Mouse (Mus musculus) liver, embryonic 16.5 days (tissue): ENCODE results near the gene Sapcd1. TPM values are rescaled to one million over a fixed set of nuclear protein-coding genes. Genes with fewer than 3 reads are reported as not detected.

Source experiments
- ATAC-seq: fragments of 200-750 bp; cut with Nextera tagmentation; 2 replicates; pipeline ENCODE4 v1.8.0; 2017; ENCODE audit warnings: low read depth, mild to moderate bottlenecking, moderate number of reproducible peaks, moderate library complexity
- H3K27ac ChIP-seq: fragments of 300-500 bp; sonication (generic); 2 replicates; pipeline ENCODE4 v1.5.1; 2014; ENCODE audit warnings: mild to moderate bottlenecking, low read length
- H3K27me3 ChIP-seq: fragments of 300-500 bp; sonication (generic); 2 replicates; pipeline ENCODE4 v1.6.1; 2014; ENCODE audit warnings: low read depth, low read length, mixed read lengths; ENCODE audit not compliant: control insufficient read depth, insufficient read depth
- H3K36me3 ChIP-seq: fragments of 300-500 bp; sonication (generic); 2 replicates; pipeline ENCODE4 v1.6.1; 2014; ENCODE audit warnings: mild to moderate bottlenecking; ENCODE audit not compliant: control insufficient read depth, insufficient read depth
- H3K4me1 ChIP-seq: fragments of 300-500 bp; sonication (generic); 2 replicates; pipeline ENCODE4 v1.6.1; 2014; ENCODE audit warnings: low read depth, low read length, mixed read lengths; ENCODE audit not compliant: control insufficient read depth
- H3K4me2 ChIP-seq: fragments of 300-500 bp; sonication (generic); 2 replicates; pipeline ENCODE4 v1.6.1; 2014; ENCODE audit warnings: low read depth, low read length, mixed read lengths
- H3K4me3 ChIP-seq: fragments of 300-500 bp; sonication (generic); 2 replicates; pipeline ENCODE4 v1.5.1; 2014; ENCODE audit warnings: low read depth, mild to moderate bottlenecking, low read length
- H3K9ac ChIP-seq: fragments of 300-500 bp; sonication (generic); 2 replicates; pipeline ENCODE4 v1.6.1; 2014; ENCODE audit warnings: low read depth, low read length
- H3K9me3 ChIP-seq: fragments of 300-500 bp; sonication (generic); replicated peaks from 2 replicates; pipeline ENCODE4 v1.6.1; 2016; ENCODE audit warnings: low read length; ENCODE audit not compliant: control insufficient read depth
- WGBS: fragments of 180-500 bp; shearing (Covaris S2); extraction: QIAGEN DNeasy Blood & Tissue Kit; methylation state at CpG from one replicate; pipeline ENCODE4 v1.1.7; 2014; ENCODE audit not compliant: insufficient replicate concordance; 5-methylcytosine and 5-hydroxymethylcytosine counted together
- polyA plus RNA-seq: library from polyadenylated mRNA; unstranded; fragments of >200 nt; fragmentation: Nextera tagmentation; extraction: Ambion mirVana; gene quantifications from 2 replicates; pipeline ENCODE4 v1.2.1, GENCODE M21; 2015

Sapcd1 gene
- polyA plus RNA-seq, 1 experiment from 2014 or later: 2.6 TPM

DNA sequence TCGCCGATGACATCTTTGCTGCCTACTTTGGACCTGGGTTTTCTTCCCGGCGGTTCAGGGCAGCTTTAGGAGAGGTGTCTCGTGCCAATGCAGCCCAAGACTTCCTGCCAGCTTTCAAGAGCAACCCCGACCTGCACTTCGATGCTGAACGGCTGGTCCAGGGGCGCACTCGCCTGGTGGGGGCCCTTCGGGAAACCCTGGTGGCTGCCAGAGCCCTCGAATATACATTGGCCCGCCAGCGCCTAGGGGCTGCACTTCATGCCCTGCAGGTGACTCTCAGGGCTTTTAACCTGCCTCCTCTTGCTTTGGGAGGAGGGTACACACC is 10.1 kb downstream of the Sapcd1 start:
- 69% methylated on average over 14 of the region's 14 CpGs for WGBS
- no peak overlapping the region for H3K4me3 ChIP-seq
- peaks cover 36% of the 10 kb centered on the region for H3K36me3 ChIP-seq
- no peak overlapping the region for H3K4me2 ChIP-seq
- H3K9ac ChIP-seq: no peak overlapping the region
- H3K9me3 ChIP-seq: no peaks in the 10 kb centered on the region
- ATAC-seq: no peak
- no peaks in the 10 kb centered on the region for H3K27me3 ChIP-seq
- peaks cover 21% of the 10 kb centered on the region for H3K4me1 ChIP-seq
- H3K27ac ChIP-seq: no peak overlapping the region

DNA sequence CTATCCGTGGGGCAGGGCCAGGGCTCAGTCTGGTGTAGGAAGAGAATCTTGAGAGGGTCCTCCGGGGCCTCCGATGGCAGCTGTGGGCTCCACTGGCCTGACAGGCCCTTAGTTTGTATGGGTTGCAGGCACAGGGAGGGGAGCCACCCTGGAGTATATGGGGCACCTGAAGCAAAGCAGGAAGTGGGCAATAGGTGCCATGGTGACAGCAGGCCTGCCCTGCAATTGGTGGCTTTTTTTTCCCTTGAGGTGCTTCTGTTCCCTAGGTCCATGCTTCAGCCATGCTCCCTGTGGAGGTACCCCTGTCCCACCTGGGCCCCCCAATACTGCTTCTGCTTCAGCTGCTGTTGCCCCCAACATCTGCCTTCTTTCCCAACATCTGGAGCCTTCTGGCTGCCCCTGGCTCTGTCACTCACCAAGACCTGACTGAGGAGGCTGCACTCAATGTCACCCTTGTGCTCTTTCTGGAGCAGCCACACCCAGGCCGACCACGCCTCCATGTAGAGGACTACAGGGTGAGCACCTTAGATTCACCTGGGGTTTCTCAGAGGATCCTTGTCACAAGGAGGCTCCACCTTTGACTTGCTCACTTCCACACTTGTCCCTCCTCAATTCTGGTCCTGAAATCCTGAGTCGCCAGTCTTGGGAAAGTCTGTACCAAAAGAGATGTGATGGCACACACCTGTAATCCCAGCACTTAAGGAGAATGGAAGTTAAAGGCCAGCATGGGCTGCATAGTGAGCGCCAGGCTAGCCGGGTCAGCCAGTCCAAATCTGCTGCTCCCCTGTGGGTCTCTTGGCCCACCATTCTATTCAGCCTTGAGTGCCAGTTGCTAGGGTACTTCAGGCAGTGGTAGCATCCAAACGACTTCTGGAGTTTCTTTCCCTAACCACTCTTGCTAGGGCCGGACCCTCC is 10.8 kb downstream of the Sapcd1 start:
- ATAC-seq: no peak
- H3K9me3 ChIP-seq: no peaks in the 10 kb centered on the region
- no peak overlapping the region for H3K27ac ChIP-seq

DNA sequence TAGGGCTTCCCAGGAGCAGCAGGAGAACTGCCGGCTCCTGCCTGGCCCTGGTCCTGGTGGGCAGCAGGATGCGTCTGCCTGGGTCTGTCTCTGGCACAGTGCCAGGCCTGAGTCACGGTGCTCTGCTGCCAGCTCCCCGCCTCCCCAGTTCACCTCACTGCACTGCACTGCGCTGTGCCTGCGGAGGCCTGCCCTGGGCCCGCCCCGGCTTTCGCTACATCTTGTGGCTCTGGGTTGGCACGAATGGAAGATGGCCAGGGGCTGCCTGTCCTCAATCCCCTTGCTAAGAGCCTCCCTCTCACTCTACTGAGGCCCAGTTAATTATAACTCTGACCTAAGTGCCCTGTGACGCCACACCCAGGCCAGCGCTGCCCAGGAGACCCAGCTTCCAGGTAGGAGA is 11.4 kb downstream of the Sapcd1 start, which contains the start of gene Vwa7:
Gene Vwa7 (plus strand): TSS at position 204 of the 400 bp plus-strand sequence.
- ATAC-seq: no peak
- H3K36me3 ChIP-seq: peaks cover 48% of the 10 kb centered on the region
- H3K9ac ChIP-seq: no peak within 1 kb of the TSS
- 82% methylated on average over 12 of the region's 12 CpGs for WGBS
- no peak within 1 kb of the TSS for H3K4me3 ChIP-seq
- H3K4me2 ChIP-seq: no peak within 1 kb of the TSS
- peaks cover 10% of the 10 kb centered on the region for H3K4me1 ChIP-seq
- H3K27ac ChIP-seq: no peak within 1 kb of the TSS
- no peaks in the 10 kb centered on the region for H3K27me3 ChIP-seq
- no peaks in the 10 kb centered on the region for H3K9me3 ChIP-seq

More for the DNA sequence above, 10.8 kb downstream of the Sapcd1 start:
- Histone ChIP-seq H3K9ac (no peak overlapping the region), H3K4me1 (peaks cover 17% of the 10 kb centered on the region), H3K4me2 (no peak overlapping the region), H3K27me3 (no peaks in the 10 kb centered on the region), H3K36me3 (peaks cover 42% of the 10 kb centered on the region), H3K4me3 (no peak overlapping the region)
- WGBS: 73% methylated on average over 10 of the region's 10 CpGs

DNA sequence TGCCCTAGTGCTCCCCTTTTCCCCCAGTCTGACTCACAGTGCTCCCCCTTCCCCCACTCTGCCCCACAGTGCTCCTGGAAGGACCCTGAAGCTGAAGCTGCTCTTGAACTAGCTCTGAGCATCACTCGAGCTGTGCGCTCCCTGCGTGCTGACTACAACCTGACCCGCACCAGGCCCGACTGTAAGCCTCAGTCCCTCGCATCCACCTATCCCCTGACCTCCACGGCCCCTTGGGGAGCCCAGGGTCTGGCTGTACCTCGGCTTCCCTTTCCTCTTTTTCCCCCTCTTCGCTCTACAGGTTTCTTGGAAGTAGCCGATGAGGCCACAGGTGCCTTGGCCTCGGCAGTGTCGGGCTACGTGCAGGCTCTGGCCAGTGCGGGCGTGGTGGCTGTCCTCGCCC is 12.5 kb downstream of the Sapcd1 start:
- Histone ChIP-seq H3K36me3 (peaks cover 59% of the 10 kb centered on the region), H3K4me3 (no peak overlapping the region), H3K4me1 (peaks cover 4% of the 10 kb centered on the region), H3K27me3 (no peaks in the 10 kb centered on the region), H3K27ac (no peak overlapping the region), H3K9ac (no peak overlapping the region), H3K4me2 (no peak overlapping the region), H3K9me3 (no peaks in the 10 kb centered on the region)
- ATAC-seq: no peak
- 88% methylated on average over 16 of the region's 16 CpGs for WGBS

DNA sequence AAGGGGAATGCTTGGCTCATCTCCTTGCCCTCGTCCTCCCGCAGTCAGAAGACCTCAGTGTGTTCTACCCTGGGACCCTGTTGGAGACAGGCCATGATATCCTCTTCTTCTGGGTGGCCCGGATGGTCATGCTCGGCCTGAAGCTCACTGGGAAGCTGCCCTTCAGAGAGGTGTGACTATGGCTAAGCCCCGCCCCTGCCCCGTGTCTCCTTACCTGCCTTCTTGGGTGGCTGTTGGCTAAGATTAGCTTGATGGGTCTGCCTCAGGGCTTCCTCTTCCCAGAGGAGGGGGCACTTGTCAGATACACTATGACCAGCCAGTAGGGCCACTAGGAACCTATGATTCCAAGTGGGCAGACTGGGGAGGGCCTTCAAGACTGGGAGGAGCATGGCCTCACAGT is 14.6 kb downstream of the Sapcd1 start:
- Histone ChIP-seq H3K27me3 (no peaks in the 10 kb centered on the region), H3K9me3 (no peaks in the 10 kb centered on the region), H3K36me3 (peaks cover 68% of the 10 kb centered on the region), H3K4me2 (no peak overlapping the region), H3K4me1 (peaks cover 4% of the 10 kb centered on the region), H3K27ac (no peak overlapping the region), H3K9ac (no peak overlapping the region), H3K4me3 (no peak overlapping the region)
- ATAC-seq: no peak
- WGBS: 71% methylated on average over 6 of the region's 6 CpGs

DNA sequence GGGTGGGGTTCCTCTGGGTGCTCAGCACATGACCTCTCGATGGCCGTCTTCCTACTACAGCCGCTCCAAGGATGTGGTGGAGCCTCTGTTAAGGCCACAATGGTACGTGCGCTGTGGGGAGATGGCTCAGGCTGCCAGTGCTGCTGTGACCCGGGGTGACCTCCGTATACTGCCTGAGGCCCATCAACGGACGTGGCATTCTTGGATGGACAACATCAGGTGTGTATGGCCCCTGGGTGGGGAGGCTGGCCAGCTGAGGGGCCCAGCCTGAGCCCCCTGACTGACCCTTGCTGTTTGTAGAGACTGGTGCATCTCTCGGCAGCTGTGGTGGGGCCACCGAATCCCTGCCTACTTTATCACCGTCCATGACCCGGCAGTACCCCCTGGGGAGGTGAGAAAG is 15.4 kb downstream of the Sapcd1 start:
- peaks cover 75% of the 10 kb centered on the region for H3K36me3 ChIP-seq
- no peak overlapping the region for H3K4me2 ChIP-seq
- no peak overlapping the region for H3K9ac ChIP-seq

DNA sequence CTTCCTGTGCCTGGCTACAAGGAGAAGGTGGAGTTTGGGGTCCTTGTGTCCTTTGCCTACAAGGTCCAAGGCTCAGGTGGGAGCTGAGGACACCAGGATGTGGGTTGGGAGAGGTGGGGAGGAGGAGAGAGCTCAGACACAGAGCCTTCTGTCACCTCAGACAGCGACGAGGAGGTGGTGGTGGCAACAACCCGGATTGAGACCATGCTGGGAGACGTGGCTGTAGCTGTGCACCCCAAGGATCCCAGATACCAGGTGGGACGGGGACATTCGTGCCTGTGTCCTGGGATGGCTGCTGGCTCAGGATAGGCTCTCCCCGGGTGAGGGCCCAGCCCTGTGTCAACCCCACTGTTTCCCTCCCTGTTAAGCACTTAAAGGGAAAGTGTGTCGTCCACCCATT is 16.4 kb downstream of the Sapcd1 start:
- Histone ChIP-seq H3K4me1 (peaks cover 3% of the 10 kb centered on the region), H3K36me3 (peaks cover 80% of the 10 kb centered on the region), H3K4me3 (no peak overlapping the region), H3K9me3 (no peaks in the 10 kb centered on the region), H3K4me2 (no peak overlapping the region), H3K27ac (no peak overlapping the region), H3K27me3 (no peaks in the 10 kb centered on the region), H3K9ac (no peak overlapping the region)
- WGBS: 82% methylated on average over 8 of the region's 8 CpGs
- no peak for ATAC-seq

More for the DNA sequence above, 15.4 kb downstream of the Sapcd1 start:
- 81% methylated on average over 13 of the region's 13 CpGs for WGBS
- H3K27ac ChIP-seq: no peak overlapping the region
- H3K9me3 ChIP-seq: no peaks in the 10 kb centered on the region
- H3K4me3 ChIP-seq: no peak overlapping the region
- peaks cover 4% of the 10 kb centered on the region for H3K4me1 ChIP-seq
- ATAC-seq: no peak
- no peaks in the 10 kb centered on the region for H3K27me3 ChIP-seq

DNA sequence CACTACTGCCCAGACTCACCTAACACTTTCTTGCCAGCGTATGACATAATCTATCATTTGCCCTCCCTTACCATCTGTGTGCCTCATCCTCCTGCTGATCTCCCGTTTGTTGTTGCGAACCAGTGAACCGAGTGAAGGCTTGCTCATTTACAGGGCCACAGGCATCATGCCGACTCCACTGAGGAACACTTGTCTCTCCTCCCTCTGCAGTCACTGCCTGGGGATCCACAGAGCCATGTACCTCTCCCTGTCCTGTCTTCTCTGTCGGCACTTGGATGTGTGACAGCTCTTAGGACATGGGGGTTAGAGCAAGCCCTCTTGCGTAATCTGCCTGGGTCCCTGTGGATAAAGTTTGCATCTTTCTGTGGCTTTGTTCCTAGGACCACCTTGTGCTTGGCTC is 18.2 kb downstream of the Sapcd1 start:
- no peak for ATAC-seq
- WGBS: 82% methylated on average over 7 of the region's 7 CpGs
- H3K36me3 ChIP-seq: peaks cover 77% of the 10 kb centered on the region

DNA sequence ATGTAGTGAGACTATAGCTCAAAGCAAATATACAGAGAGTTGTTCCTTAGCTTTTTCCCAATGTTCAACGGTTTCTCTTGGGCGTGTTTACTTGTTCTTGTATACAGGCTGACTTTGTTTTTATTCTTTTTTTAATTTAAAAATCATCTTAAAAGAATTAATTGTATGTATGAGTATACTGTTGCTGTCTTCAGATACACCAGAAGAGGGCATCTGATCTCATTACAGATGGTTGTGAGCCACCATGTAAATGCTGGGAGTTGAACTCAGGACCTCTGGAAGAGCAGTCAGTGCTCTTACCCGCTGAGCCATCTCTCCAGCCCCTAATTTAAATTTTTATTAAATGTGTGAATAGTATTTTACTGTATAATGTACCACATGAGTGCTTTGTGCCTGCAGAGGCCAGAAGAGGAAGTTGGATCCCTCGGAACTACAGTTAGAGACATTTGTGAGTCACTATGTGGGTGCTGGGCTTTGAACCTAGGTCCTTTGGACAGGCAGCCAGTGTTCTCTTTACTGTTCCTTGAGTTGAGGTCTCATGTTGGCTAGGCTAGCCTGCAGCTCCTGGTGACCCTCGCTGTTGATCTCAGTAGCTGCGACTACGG is 20.3 kb downstream of the Sapcd1 start:
- no peak overlapping the region for H3K27ac ChIP-seq
- H3K4me3 ChIP-seq: no peak overlapping the region
- H3K9me3 ChIP-seq: no peaks in the 10 kb centered on the region
- ATAC-seq: no peak
- H3K4me1 ChIP-seq: peaks cover 19% of the 10 kb centered on the region
- H3K36me3 ChIP-seq: peaks cover 61% of the 10 kb centered on the region
- H3K27me3 ChIP-seq: no peaks in the 10 kb centered on the region
- no peak overlapping the region for H3K4me2 ChIP-seq
- 79% methylated on average over 7 of the region's 7 CpGs for WGBS
- no peak overlapping the region for H3K9ac ChIP-seq

More for the DNA sequence above, 18.2 kb downstream of the Sapcd1 start:
- no peaks in the 10 kb centered on the region; the same call in 1 of the 2 replicates for H3K4me1 ChIP-seq
- H3K27ac ChIP-seq: no peak overlapping the region
- H3K4me2 ChIP-seq: no peak overlapping the region
- H3K9me3 ChIP-seq: no peaks in the 10 kb centered on the region
- H3K4me3 ChIP-seq: no peak overlapping the region
- no peaks in the 10 kb centered on the region for H3K27me3 ChIP-seq
- no peak overlapping the region for H3K9ac ChIP-seq
